Mouse (Mus musculus): Measurements from ENCODE around the gene Rnf220. TPM values are rescaled to one million over a fixed set of nuclear protein-coding genes. Genes with fewer than 3 reads are reported as not detected.

Gene Rnf220
- total RNA-seq, 2 experiments from 2014 or later, result 40.6 to 84.3 TPM

GRCm38 (mm10) chr4:117309427-117309826 lies 187.4 kb downstream of the Rnf220 start:
- ATAC-seq (ENCODE audit: poor library complexity, severe bottlenecking), result no peak

GRCm38 (mm10) chr4:117307270-117307669 lies 189.6 kb downstream of the Rnf220 start:
- ATAC-seq (ENCODE audit: poor library complexity, severe bottlenecking), result no peak

- ATAC-seq (ENCODE audit: poor library complexity, severe bottlenecking), result no peak
Observed at GRCm38 (mm10) chr4:117305461-117305860, 191.4 kb downstream of the Rnf220 start.

- no peak for ATAC-seq (ENCODE audit: poor library complexity, severe bottlenecking)
Observed at GRCm38 (mm10) chr4:117304239-117305025, 192.4 kb downstream of the Rnf220 start.

- ATAC-seq (ENCODE audit: poor library complexity, severe bottlenecking), result no peak
Observed at GRCm38 (mm10) chr4:117303581-117304238, 193.1 kb downstream of the Rnf220 start.

GRCm38 (mm10) chr4:117302027-117302806 lies 194.6 kb downstream of the Rnf220 start:
- ATAC-seq (ENCODE audit: poor library complexity, severe bottlenecking), result no peak

GRCm38 (mm10) chr4:117299921-117300320 lies 196.9 kb downstream of the Rnf220 start:
- no peak for ATAC-seq (ENCODE audit: poor library complexity, severe bottlenecking)

GRCm38 (mm10) chr4:117297819-117298218 lies 199.0 kb downstream of the Rnf220 start:
- no peak for ATAC-seq (ENCODE audit: poor library complexity, severe bottlenecking)

- ATAC-seq (ENCODE audit: poor library complexity, severe bottlenecking), result no peak
Observed at GRCm38 (mm10) chr4:117296849-117297593, 199.8 kb downstream of the Rnf220 start.

- ATAC-seq (ENCODE audit: poor library complexity, severe bottlenecking), result no peak
Observed at GRCm38 (mm10) chr4:117291696-117292095, 205.2 kb downstream of the Rnf220 start.

- ATAC-seq (ENCODE audit: poor library complexity, severe bottlenecking), result peak; percentile 95
Observed at GRCm38 (mm10) chr4:117288927-117289801, 207.7 kb downstream of the Rnf220 start.

- ATAC-seq (ENCODE audit: poor library complexity, severe bottlenecking), result no peak
Observed at GRCm38 (mm10) chr4:117288277-117288926, 208.4 kb downstream of the Rnf220 start.

- ATAC-seq (ENCODE audit: poor library complexity, severe bottlenecking), result no peak
Observed at GRCm38 (mm10) chr4:117284363-117284762, 212.5 kb downstream of the Rnf220 start.

GRCm38 (mm10) chr4:117283271-117284191 lies 213.3 kb downstream of the Rnf220 start:
- ATAC-seq (ENCODE audit: poor library complexity, severe bottlenecking), result no peak

- no peak for ATAC-seq (ENCODE audit: poor library complexity, severe bottlenecking)
Observed at GRCm38 (mm10) chr4:117281090-117281845, 215.6 kb downstream of the Rnf220 start.

GRCm38 (mm10) chr4:117280397-117280930 lies 216.4 kb downstream of the Rnf220 start:
- ATAC-seq (ENCODE audit: poor library complexity, severe bottlenecking), result no peak

- no peak for ATAC-seq (ENCODE audit: poor library complexity, severe bottlenecking)
Observed at GRCm38 (mm10) chr4:117279253-117279642, 217.6 kb downstream of the Rnf220 start.
